Mouse (Mus musculus) v-Abl transformed pro-B cells (cell line): ENCODE results near the gene Olfr725.

Source experiments
- in situ Hi-C, 2 experiments: fragments of 400-800 bp; cut with MboI; formaldehyde crosslinking; loops; one replicate each; pipeline ENCODE4 v1.15.1; 2025; ENCODE audit not compliant: unreplicated experiment in 2 of 2

The Olfr725 gene

GRCm38 (mm10) chr14:50040275-50040674, at the start of gene Olfr725:
Gene Olfr725 (minus strand): TSS chr14:50040375.
- in situ Hi-C loops, result no loop called here

GRCm38 (mm10) chr14:50062733-50063104, 22.5 kb upstream of the Olfr725 start:
- in situ Hi-C loops, result no loop called here

- in situ Hi-C loops, result no loop called here
Measured at GRCm38 (mm10) chr14:50061955-50062732, 22.0 kb upstream of the Olfr725 start.

- in situ Hi-C loops, result no loop called here
Measured at GRCm38 (mm10) chr14:50061590-50061954, 21.4 kb upstream of the Olfr725 start.

- in situ Hi-C loops, result no loop called here
Measured at GRCm38 (mm10) chr14:50061179-50061578, 21.0 kb upstream of the Olfr725 start.

GRCm38 (mm10) chr14:50032041-50032440, 8.1 kb downstream of the Olfr725 start:
- in situ Hi-C loops, result no loop called here

GRCm38 (mm10) chr14:50031356-50031755, 8.8 kb downstream of the Olfr725 start:
- in situ Hi-C loops, result no loop called here

GRCm38 (mm10) chr14:50026371-50026770, 13.8 kb downstream of the Olfr725 start:
- in situ Hi-C loops, result no loop called here
